Mouse (Mus musculus): Measurements from ENCODE around the gene Mmaa. TPM values are rescaled to one million over a fixed set of nuclear protein-coding genes. Genes with fewer than 3 reads are reported as not detected.
A peak's percentile ranks its signal among the peaks of the same experiment; 100 is the strongest.

Mmaa gene
- polyA plus RNA-seq, 1 experiment from 2014 or later: 12.5 TPM

- ATAC-seq (ENCODE audit: low FRiP score) (no peak), DNase-seq (ENCODE audit: low spot score) (no peak)
- H3K27ac ChIP-seq (ENCODE audit: low read depth, low read length): no peak overlapping the region
- H3K4me3 ChIP-seq (ENCODE audit: low read depth, low read length): no peak overlapping the region
- no peak overlapping the region for H3K4me2 ChIP-seq (replicated peaks; ENCODE audit: low read depth, low read length)
- 85% methylated on average over 6 of the region's 6 CpGs for WGBS
- no peaks in the 10 kb centered on the region for H3K4me1 ChIP-seq (replicated peaks; ENCODE audit: control insufficient read depth, insufficient read depth, low read length)
- H3K9ac ChIP-seq (ENCODE audit: low read depth, low read length): no peak overlapping the region
- H3K27me3 ChIP-seq (ENCODE audit: control insufficient read depth, insufficient read depth, low read length): no peaks in the 10 kb centered on the region
- no peaks in the 10 kb centered on the region for H3K9me3 ChIP-seq (ENCODE audit: control insufficient read depth, low read length)
- no peaks in the 10 kb centered on the region for H3K36me3 ChIP-seq (ENCODE audit: control insufficient read depth, insufficient read depth, low read length)
Observed at GRCm38 (mm10) chr8:79325510-79325909, 30.8 kb upstream of the Mmaa start.

GRCm38 (mm10) chr8:79324928-79325327 lies 30.2 kb upstream of the Mmaa start:
- Histone ChIP-seq H3K36me3 (ENCODE audit: control insufficient read depth, insufficient read depth, low read length) (no peaks in the 10 kb centered on the region), H3K9ac (ENCODE audit: low read depth, low read length) (no peak overlapping the region), H3K27me3 (ENCODE audit: control insufficient read depth, insufficient read depth, low read length) (no peaks in the 10 kb centered on the region), H3K27ac (ENCODE audit: low read depth, low read length) (no peak overlapping the region), H3K4me3 (ENCODE audit: low read depth, low read length) (no peak overlapping the region), H3K4me2 (replicated peaks; ENCODE audit: low read depth, low read length) (no peak overlapping the region), H3K9me3 (ENCODE audit: control insufficient read depth, low read length) (no peaks in the 10 kb centered on the region), H3K4me1 (replicated peaks; ENCODE audit: control insufficient read depth, insufficient read depth, low read length) (no peaks in the 10 kb centered on the region)
- no peak for DNase-seq (ENCODE audit: low spot score)
- ATAC-seq (ENCODE audit: low FRiP score): no peak
- 84% methylated on average over 5 of the region's 5 CpGs for WGBS

DNA sequence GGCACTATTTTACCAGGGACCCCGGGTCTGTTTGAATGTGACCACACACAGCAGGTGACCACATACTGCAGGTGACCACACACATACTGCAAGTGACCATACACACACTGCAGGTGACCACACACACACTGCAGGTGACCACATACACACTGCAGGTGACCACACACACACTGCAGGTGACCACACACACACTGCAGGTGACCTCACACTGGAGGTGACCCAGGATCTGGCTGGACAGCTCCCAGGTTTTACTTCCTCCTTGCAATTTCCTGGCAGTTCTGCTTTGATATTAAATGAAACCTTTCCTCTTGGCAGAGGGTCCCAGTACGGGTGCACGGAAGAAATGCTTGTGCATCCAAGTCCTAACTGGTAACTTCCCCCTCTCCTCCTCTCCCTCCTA lies 29.3 kb upstream of the Mmaa start:
- ATAC-seq (ENCODE audit: low FRiP score): no peak
- H3K36me3 ChIP-seq (ENCODE audit: control insufficient read depth, insufficient read depth, low read length): no peaks in the 10 kb centered on the region
- no peak overlapping the region for H3K4me2 ChIP-seq (replicated peaks; ENCODE audit: low read depth, low read length)
- DNase-seq (ENCODE audit: low spot score): no peak
- 65% methylated on average over 3 of the region's 3 CpGs for WGBS
- H3K27ac ChIP-seq (ENCODE audit: low read depth, low read length): no peak overlapping the region
- no peaks in the 10 kb centered on the region for H3K9me3 ChIP-seq (ENCODE audit: control insufficient read depth, low read length)
- no peak overlapping the region for H3K9ac ChIP-seq (ENCODE audit: low read depth, low read length)
- no peak overlapping the region for H3K4me3 ChIP-seq (ENCODE audit: low read depth, low read length)
- no peaks in the 10 kb centered on the region for H3K4me1 ChIP-seq (replicated peaks; ENCODE audit: control insufficient read depth, insufficient read depth, low read length)
- no peaks in the 10 kb centered on the region for H3K27me3 ChIP-seq (ENCODE audit: control insufficient read depth, insufficient read depth, low read length)

GRCm38 (mm10) chr8:79323121-79323520 lies 28.4 kb upstream of the Mmaa start:
- Histone ChIP-seq H3K27me3 (ENCODE audit: control insufficient read depth, insufficient read depth, low read length) (no peaks in the 10 kb centered on the region), H3K4me1 (replicated peaks; ENCODE audit: control insufficient read depth, insufficient read depth, low read length) (no peaks in the 10 kb centered on the region), H3K9ac (ENCODE audit: low read depth, low read length) (no peak overlapping the region), H3K4me2 (replicated peaks; ENCODE audit: low read depth, low read length) (no peak overlapping the region), H3K36me3 (ENCODE audit: control insufficient read depth, insufficient read depth, low read length) (no peaks in the 10 kb centered on the region), H3K27ac (ENCODE audit: low read depth, low read length) (no peak overlapping the region), H3K4me3 (ENCODE audit: low read depth, low read length) (no peak overlapping the region), H3K9me3 (ENCODE audit: control insufficient read depth, low read length) (no peaks in the 10 kb centered on the region)
- ATAC-seq (ENCODE audit: low FRiP score): no peak
- 76% methylated on average over 7 of the region's 7 CpGs for WGBS
- no peak for DNase-seq (ENCODE audit: low spot score)

- no peaks in the 10 kb centered on the region for H3K9me3 ChIP-seq (ENCODE audit: control insufficient read depth, low read length)
- H3K27ac ChIP-seq (ENCODE audit: low read depth, low read length): no peak overlapping the region
- H3K4me1 ChIP-seq (replicated peaks; ENCODE audit: control insufficient read depth, insufficient read depth, low read length): no peaks in the 10 kb centered on the region
- H3K9ac ChIP-seq (ENCODE audit: low read depth, low read length): no peak overlapping the region
- H3K27me3 ChIP-seq (ENCODE audit: control insufficient read depth, insufficient read depth, low read length): no peaks in the 10 kb centered on the region
- WGBS: 60% methylated on average over 2 of the region's 2 CpGs
- H3K36me3 ChIP-seq (ENCODE audit: control insufficient read depth, insufficient read depth, low read length): no peaks in the 10 kb centered on the region
- no peak overlapping the region for H3K4me2 ChIP-seq (replicated peaks; ENCODE audit: low read depth, low read length)
- DNase-seq (ENCODE audit: low spot score): no peak
- no peak overlapping the region for H3K4me3 ChIP-seq (ENCODE audit: low read depth, low read length)
- no peak for ATAC-seq (ENCODE audit: low FRiP score)
Observed at GRCm38 (mm10) chr8:79310801-79311200, 16.1 kb upstream of the Mmaa start.

DNA sequence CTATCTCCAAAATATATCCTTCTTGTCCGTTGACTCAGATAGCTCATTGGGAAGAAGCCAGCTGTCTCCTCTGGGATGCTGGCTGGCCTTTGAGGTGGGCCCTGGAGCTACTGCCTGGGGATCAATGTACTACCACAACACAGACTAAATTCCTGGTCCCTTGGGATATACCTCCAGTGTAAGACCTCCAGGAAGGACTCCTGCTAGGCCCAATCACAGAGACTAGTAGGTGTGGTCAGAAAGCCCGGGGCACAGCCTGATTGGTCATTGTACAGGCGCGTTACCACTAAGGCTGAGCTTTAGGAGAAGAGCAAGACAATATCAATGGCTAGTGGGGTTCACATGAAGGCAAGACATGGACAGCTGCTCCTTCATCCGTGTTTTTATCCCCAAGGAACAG lies 11.2 kb upstream of the Mmaa start:
- Histone ChIP-seq H3K4me2 (replicated peaks; ENCODE audit: low read depth, low read length) (no peak overlapping the region), H3K9me3 (ENCODE audit: control insufficient read depth, low read length) (no peaks in the 10 kb centered on the region), H3K27ac (ENCODE audit: low read depth, low read length) (no peak overlapping the region), H3K36me3 (ENCODE audit: control insufficient read depth, insufficient read depth, low read length) (no peaks in the 10 kb centered on the region), H3K4me3 (ENCODE audit: low read depth, low read length) (no peak overlapping the region), H3K27me3 (ENCODE audit: control insufficient read depth, insufficient read depth, low read length) (no peaks in the 10 kb centered on the region), H3K9ac (ENCODE audit: low read depth, low read length) (no peak overlapping the region), H3K4me1 (replicated peaks; ENCODE audit: control insufficient read depth, insufficient read depth, low read length) (no peaks in the 10 kb centered on the region)
- DNase-seq (ENCODE audit: low spot score): no peak
- 72% methylated on average over 5 of the region's 5 CpGs for WGBS
- no peak for ATAC-seq (ENCODE audit: low FRiP score)

DNA sequence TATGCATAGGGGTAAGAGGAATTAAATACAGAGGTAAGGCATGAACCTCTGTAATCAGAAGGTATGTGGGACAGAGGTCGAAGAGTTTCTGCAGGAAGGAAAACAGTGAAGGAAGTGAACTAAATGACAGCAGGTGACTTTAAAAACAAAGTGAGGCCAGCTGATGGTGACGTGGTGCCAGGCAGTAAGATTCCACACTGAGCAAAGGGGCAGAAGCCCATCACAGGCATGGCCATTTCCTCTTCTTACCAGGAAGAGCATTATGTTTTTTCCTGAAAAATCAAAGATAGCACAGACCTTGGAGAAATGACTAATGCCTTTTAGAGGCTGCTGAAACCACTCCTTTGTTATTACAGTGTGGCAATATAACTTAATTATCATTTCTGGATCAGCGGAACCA lies 6.8 kb upstream of the Mmaa start:
- Histone ChIP-seq H3K4me1 (replicated peaks; ENCODE audit: control insufficient read depth, insufficient read depth, low read length) (no peaks in the 10 kb centered on the region), H3K9me3 (ENCODE audit: control insufficient read depth, low read length) (no peaks in the 10 kb centered on the region), H3K9ac (ENCODE audit: low read depth, low read length) (no peak overlapping the region), H3K4me3 (ENCODE audit: low read depth, low read length) (no peak overlapping the region), H3K36me3 (ENCODE audit: control insufficient read depth, insufficient read depth, low read length) (no peaks in the 10 kb centered on the region), H3K27ac (ENCODE audit: low read depth, low read length) (no peak overlapping the region), H3K27me3 (ENCODE audit: control insufficient read depth, insufficient read depth, low read length) (no peaks in the 10 kb centered on the region), H3K4me2 (replicated peaks; ENCODE audit: low read depth, low read length) (no peak overlapping the region)
- ATAC-seq (ENCODE audit: low FRiP score): no peak
- no peak for DNase-seq (ENCODE audit: low spot score)
- 76% methylated on average over 3 of the region's 3 CpGs for WGBS

- H3K4me3 ChIP-seq (ENCODE audit: low read depth, low read length): no peak overlapping the region
- no peaks in the 10 kb centered on the region for H3K4me1 ChIP-seq (replicated peaks; ENCODE audit: control insufficient read depth, insufficient read depth, low read length)
- no peaks in the 10 kb centered on the region for H3K36me3 ChIP-seq (ENCODE audit: control insufficient read depth, insufficient read depth, low read length)
- 86% methylated on average over 5 of the region's 5 CpGs for WGBS
- no peak overlapping the region for H3K4me2 ChIP-seq (replicated peaks; ENCODE audit: low read depth, low read length)
- no peak overlapping the region for H3K9ac ChIP-seq (ENCODE audit: low read depth, low read length)
- no peak overlapping the region for H3K27ac ChIP-seq (ENCODE audit: low read depth, low read length)
- DNase-seq (ENCODE audit: low spot score) (no peak), ATAC-seq (ENCODE audit: low FRiP score) (no peak)
- H3K9me3 ChIP-seq (ENCODE audit: control insufficient read depth, low read length): no peaks in the 10 kb centered on the region
- H3K27me3 ChIP-seq (ENCODE audit: control insufficient read depth, insufficient read depth, low read length): no peaks in the 10 kb centered on the region
Observed at GRCm38 (mm10) chr8:79299704-79300103, 5.0 kb upstream of the Mmaa start.

GRCm38 (mm10) chr8:79297763-79298162 lies 3.0 kb upstream of the Mmaa start:
- Histone ChIP-seq H3K9ac (ENCODE audit: low read depth, low read length) (no peak overlapping the region), H3K9me3 (ENCODE audit: control insufficient read depth, low read length) (no peaks in the 10 kb centered on the region), H3K36me3 (ENCODE audit: control insufficient read depth, insufficient read depth, low read length) (no peaks in the 10 kb centered on the region), H3K4me3 (ENCODE audit: low read depth, low read length) (no peak overlapping the region), H3K4me2 (replicated peaks; ENCODE audit: low read depth, low read length) (no peak overlapping the region), H3K27ac (ENCODE audit: low read depth, low read length) (no peak overlapping the region), H3K27me3 (ENCODE audit: control insufficient read depth, insufficient read depth, low read length) (no peaks in the 10 kb centered on the region), H3K4me1 (replicated peaks; ENCODE audit: control insufficient read depth, insufficient read depth, low read length) (peaks cover 2% of the 10 kb centered on the region; the same call in 1 of the 2 replicates)
- 46% methylated on average over 3 of the region's 3 CpGs for WGBS
- ATAC-seq (ENCODE audit: low FRiP score): no peak
- DNase-seq (ENCODE audit: low spot score): peak; percentile 69
